Mouse (Mus musculus) gonadal fat pad, adult 2 months (tissue): ENCODE measurements around the gene Bcam. TPM values are rescaled to one million over a fixed set of nuclear protein-coding genes. Genes with fewer than 3 reads are reported as not detected.
"Not testable (repeated sequence)": the region's sequence is repeated elsewhere in the genome, so short reads cannot be mapped to it uniquely, and the experiment has no call there.

ENCODE experiments used
- DNase-seq: peaks from one replicate; pipeline ENCODE4 v3.0.0-alpha.2; 2012; ENCODE audit warnings: low read depth
- polyA plus RNA-seq: library from polyadenylated mRNA; depleted of rRNA; stranded (reverse); fragments of >200 nt; gene quantifications from 2 replicates; pipeline ENCODE4 v1.2.3, GENCODE M21; 2012; rRNA removed

Bcam gene
- 133 and 134 TPM in 2 replicates for polyA plus RNA-seq

DNA sequence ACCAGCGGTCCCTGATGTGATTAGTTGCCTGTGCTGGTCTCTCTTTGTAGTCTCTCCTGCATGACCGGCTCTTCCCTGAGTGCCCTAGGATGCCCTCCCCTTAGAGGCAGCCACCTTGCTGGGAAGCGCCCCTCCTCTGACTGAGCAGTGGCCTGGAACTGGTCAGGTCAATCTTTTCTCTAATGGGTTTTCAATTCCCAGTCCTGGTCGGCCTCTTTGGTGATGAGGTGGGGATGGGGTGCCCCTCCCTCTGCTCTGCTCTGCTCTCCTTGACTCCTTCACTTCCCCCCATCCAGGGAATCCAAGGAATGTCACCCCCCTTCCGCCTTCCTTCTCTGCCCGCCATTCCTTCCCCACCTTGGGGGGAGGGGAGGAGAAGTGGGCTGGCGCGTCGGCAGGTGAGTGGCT is at the start of gene Bcam:
Bcam (minus strand) TSS at position 33 of the 408 bp plus-strand sequence.
- no peak for DNase-seq

- DNase-seq, result no peak
Observed at GRCm38 (mm10) chr7:19818875-19819274, 48.1 kb upstream of the Bcam start.

DNA sequence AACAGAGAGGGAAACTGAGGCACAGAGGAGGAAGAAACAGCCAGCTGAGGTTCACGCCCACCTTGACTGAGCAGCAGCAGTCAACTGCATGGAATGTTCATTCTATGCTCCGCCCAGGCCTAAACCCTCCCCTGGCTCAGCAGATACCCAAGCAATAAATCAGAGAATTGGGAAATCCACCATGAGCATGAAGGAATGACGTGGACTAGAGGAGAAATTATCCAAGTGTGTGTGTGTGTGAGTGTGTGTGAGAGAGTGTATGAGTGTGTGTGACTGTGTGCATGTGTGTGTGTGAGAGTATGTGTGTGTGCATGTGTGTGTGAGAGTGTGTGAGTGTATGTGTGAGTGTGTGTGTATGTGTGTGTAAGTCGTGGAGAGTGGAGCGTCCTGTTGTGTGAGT is 47.6 kb upstream of the Bcam start:
- DNase-seq, result no peak

DNA sequence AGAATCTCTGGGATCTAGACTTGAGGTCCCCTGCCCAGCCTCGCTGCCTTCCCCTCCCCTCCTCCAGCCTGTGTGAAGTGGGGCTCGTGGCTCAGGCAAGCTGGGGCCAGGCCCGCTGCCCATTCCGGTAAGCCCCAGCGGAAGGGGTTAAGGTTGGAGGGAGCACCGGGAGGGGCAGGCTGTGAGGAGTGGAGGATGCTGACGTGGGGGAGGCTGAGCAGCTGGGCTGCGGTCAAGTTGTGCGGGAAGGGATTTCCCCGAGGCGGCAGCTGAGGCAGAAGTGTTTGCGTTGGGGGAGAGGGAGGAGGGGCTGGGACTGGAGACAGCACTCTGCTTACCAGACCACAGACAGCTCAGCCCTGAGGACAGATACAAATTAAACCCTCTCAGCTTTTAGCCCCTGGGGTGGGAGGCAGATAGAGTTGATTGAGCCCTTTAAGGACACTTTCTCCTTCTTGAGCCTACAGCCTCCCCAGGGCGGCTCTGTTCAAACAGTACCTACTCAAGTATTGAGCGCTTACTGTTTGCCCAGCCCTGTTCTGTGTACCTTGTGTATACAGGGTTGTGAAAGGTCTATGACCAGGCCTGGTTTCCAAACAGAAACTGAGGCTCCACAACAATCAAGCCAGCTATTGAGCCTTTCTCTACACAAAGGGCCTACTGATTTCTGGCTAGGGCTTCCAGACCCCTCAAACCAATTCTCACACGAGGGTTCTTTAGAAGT is 46.7 kb upstream of the Bcam start:
- DNase-seq, result no peak

- DNase-seq, result no peak
Observed at GRCm38 (mm10) chr7:19816224-19816771, 45.5 kb upstream of the Bcam start.

- DNase-seq, result no peak
Observed at GRCm38 (mm10) chr7:19815296-19816223, 44.7 kb upstream of the Bcam start.

DNA sequence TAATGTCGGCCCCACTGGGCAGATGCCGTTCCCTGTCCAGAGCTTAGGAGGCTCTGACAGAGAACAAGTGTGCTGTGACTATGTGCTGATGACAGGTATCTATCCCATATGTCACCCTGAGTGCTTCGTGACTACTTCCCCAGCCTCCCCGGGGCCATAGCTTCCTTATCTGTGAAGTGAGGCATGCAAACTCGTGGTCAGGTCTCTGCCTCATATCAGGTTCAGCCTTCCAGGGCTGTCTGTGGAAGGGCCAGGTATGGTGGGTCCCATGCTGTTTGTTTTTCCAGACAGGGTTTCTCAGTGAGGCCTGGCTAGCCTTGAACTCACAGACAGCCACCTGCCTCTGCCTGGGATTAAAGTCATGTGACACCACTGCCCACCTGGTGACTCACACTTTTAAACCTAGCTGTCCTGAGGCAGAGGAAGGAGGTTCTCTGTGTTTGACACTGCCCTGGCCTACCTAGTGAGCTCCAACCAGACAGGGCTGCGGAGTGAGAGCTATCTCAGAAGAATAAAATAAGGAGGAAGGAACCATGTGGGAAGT is 42.8 kb upstream of the Bcam start:
- DNase-seq, result no peak

GRCm38 (mm10) chr7:19813161-19813560 is 42.3 kb upstream of the Bcam start:
- DNase-seq, result no peak

- DNase-seq, result no peak
Observed at GRCm38 (mm10) chr7:19811114-19811513, 40.3 kb upstream of the Bcam start.

DNA sequence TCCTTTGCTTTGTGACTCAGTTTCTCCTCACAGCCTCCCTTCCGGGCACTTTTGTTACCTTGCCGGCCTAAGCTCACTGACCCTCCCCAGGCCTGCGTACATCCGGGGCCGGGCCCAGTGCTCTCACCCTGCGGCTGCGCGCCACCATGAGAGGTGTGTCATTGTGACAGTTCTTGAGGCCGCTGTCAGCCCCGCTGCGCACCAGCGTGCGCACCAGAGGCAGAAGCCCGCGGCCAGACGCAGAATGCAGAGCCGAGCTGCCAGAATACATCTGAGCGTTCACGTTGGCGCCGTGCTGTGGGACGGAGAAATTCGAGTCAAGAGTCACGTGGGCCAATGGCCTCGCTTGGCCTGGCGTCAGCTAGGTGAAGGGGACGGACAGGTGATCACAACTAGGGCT is 38.6 kb upstream of the Bcam start:
- no peak for DNase-seq

- no peak for DNase-seq
Observed at GRCm38 (mm10) chr7:19806356-19806969, 35.6 kb upstream of the Bcam start.

DNA sequence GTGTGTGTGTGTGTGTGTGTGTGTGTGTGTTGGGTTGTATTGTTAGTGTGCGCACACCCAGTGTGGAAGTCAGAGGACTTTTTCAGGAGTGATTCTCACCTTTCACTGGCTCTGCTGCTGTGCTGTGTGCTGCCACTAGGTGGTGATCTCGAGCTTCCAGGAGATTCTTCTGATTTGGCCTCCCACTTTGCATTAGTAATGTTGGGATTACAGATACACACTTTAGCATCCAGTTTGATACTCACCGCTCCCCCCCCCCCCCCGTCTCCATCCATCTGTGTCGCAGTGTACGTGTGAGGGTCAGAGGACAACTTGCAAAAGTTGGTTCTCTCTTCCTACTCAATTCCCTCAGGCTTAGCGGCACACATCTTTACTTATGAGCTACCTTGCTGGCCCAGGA is 32.2 kb upstream of the Bcam start:
- DNase-seq, result no peak

- DNase-seq, result no peak
Observed at GRCm38 (mm10) chr7:19800764-19801163, 29.9 kb upstream of the Bcam start.

- peak; percentile 61 for DNase-seq
Observed at GRCm38 (mm10) chr7:19796697-19797588, 26.1 kb upstream of the Bcam start, which contains the start of gene Cblc. Cblc (minus strand) TSS chr7:19796809.

GRCm38 (mm10) chr7:19796254-19796653 is 25.4 kb upstream of the Bcam start:
- no peak for DNase-seq

GRCm38 (mm10) chr7:19795236-19795635 is 24.4 kb upstream of the Bcam start:
- DNase-seq, result no peak

GRCm38 (mm10) chr7:19792701-19793630 is 22.1 kb upstream of the Bcam start:
- DNase-seq, result no peak

DNA sequence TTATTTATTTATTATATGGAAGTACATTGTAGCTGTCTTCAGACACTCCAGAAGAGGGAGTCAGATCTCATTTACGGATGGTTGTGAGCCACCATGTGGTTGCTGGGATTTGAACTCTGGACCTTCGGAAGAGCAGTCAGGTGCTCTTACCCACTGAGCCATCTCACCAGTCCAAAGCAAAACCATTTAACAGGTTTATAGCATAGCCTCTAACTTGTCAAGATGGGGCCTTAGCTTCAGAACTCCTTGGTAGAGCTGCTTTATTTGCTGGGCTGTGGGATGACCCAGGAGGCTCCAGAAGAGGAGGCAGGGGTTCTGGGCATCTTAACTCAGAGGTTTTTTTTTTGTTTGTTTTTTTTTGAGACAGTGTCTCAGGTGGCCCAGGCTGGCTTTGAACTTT is 20.7 kb upstream of the Bcam start:
- not testable (repeated sequence) for DNase-seq

- DNase-seq, result no peak
Observed at GRCm38 (mm10) chr7:19789904-19790347, 19.1 kb upstream of the Bcam start.
